Mouse (Mus musculus) cerebellum, adult (tissue): ENCODE results near the gene Psmg3.

Experiments
- ATAC-seq: cut with Nextera tagmentation; 2 replicates; pipeline ENCODE4 v1.9.2; 2017; ENCODE audit warnings: mild to moderate bottlenecking, moderate library complexity, mixed read lengths; ENCODE audit not compliant: insufficient number of reproducible peaks, low FRiP score, low TSS enrichment

Psmg3 gene

GRCm38 (mm10) chr5:139817292-139817691 lies 9.4 kb downstream of the Psmg3 start:
- no peak for ATAC-seq

DNA sequence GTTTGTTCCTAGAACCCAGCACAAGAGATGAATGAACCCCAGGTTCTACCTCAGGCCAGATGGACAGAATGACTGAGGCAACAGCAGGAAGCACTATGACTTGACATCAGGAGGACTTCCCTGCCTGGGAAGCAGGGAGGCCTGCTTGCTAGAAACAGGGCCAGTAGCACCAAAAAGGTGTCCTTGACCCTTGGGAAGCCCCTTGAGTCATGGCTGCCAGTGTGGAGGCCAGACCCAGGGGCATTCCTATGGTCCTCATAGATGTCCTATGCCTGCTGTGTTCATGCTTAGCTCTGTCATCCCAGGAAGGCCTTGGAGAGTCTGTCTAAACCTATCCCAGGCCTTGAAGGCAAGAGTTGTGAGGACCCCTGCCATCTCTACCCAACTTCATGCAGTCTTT lies 10.2 kb downstream of the Psmg3 start:
- no peak for ATAC-seq

DNA sequence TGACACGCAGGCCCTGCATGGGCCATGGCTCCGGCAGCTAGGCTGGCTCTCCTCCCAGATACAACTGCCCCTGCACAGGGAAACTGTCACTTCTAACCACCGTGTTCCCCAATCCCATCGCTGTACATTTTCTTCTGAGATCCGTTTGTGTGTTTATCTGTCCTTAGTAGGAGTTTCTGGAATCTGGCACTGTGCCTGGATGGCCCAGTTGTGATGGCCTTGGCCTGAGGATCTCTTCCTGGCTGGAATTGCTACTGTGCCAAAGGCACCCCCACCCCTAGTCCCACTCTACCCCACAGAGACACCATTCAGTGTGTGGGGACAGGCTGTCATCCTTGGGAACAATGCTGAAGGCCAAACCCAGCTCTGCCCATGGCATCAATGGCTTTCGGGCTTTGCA lies 10.7 kb downstream of the Psmg3 start:
- ATAC-seq: no peak

GRCm38 (mm10) chr5:139813963-139814381 lies 12.7 kb downstream of the Psmg3 start:
- no peak for ATAC-seq

DNA sequence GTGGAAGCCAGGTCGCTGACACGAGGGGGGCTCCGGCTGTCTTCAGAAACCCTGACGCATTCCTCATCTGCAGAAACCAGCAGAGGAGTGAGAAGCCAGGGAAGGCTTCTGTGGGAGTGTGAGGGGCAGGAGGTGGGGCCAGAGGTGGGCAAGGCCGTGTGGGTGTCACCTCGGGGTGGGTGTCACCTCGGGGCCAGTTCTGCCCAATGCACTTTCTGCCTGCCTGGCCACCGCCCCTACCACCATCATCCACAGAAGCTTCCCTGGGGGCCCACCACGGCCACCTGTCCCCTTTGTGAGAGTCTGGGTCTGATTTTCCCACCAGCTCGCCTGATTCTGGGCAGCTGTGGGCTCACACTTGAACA lies 13.6 kb downstream of the Psmg3 start:
- no peak for ATAC-seq

DNA sequence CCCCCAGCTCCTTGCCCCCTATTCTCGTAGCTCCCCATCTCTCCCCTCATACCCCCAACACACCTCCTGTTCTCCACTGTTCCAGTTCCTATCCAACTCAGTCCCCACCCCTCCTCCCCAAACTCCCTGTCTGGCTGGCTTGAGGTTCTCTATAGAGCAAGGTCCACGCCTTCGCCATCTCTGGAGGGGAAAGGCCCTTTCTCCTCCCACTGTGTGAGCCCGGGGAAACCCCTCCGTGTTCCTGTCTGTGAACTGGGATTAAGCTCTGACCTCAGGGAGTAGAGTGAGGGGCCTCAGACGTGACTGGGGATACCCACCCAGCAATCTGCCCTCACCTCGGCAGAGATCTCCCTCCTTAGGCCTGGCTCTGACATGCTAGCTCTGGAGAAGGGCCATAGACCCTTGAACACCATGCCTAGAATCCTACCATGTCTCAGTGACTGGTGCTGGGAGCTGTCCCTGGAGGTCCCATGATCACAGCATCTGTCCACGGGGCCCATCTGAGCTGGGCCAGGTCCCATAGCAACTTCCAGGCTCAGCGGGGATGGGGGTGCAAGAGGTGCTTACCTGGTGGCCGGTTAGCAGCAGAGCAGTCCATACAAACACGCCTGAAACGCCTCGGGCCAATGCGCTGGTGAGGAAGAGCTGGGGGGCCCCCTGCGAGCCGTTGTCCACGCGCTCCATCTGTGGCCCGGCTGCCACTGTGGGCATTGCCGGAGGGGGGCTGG lies 14.1 kb downstream of the Psmg3 start:
- no peak for ATAC-seq

DNA sequence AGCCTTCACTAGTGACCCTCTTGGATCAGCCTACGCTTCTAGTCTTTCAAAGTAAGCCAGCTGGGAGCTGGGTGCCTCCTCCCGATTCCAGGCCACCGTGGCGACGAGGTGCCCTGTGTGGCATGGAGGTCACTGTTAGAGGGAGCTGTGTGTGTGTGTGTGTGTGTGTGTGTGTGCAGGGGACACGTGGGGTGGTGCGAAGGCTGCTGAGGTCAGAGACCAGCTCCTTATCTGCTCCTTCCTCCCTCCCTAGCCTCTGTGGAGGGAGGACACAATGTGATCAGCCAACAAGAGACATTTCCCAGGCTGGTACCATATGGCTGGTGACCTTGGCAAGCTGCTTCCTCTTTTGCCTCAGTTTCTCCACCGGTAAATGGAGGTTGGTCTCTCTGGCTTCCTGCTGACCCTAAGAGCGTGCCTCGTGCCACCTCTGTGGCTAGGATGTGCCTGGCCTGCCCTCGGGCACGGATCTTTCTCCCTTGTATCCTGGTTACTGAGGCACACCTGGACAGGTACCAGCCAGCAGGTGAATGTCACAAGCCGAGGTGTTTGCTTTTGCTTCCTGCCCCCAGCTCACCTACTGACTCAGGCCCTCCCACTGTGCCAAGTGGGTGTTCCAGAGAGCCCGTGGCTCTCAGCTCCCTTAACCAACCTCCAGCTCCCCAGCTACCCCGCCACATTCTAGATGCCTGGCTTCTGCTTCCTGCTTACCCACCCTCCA lies 14.8 kb downstream of the Psmg3 start:
- no peak for ATAC-seq

GRCm38 (mm10) chr5:139809397-139809796 lies 17.3 kb downstream of the Psmg3 start:
- ATAC-seq: no peak

GRCm38 (mm10) chr5:139805924-139806323 lies 20.8 kb downstream of the Psmg3 start:
- no peak for ATAC-seq

GRCm38 (mm10) chr5:139804573-139805111 lies 22.0 kb downstream of the Psmg3 start:
- no peak for ATAC-seq

DNA sequence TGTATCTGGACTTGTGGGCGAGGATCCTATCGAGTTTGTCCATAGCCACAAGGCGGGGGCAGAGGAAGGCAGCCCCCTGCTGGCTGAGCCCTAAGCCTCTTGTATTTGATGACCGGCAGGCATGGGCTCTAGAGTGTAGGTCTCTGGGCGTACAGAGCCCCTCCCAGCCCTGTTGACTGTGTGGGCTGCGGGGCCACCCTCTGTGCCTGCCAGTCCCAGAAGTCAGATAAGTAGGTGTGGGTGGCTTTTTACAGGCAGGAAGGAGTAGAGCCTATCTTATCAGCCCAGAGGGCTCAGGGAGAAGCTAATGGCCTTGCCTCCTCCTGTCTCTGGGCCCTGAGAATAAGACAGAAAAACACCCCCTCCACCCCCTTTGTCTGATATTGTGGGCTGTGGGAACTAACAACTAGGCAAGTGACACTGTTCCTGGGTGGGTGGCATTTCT lies 22.6 kb downstream of the Psmg3 start:
- ATAC-seq: no peak

DNA sequence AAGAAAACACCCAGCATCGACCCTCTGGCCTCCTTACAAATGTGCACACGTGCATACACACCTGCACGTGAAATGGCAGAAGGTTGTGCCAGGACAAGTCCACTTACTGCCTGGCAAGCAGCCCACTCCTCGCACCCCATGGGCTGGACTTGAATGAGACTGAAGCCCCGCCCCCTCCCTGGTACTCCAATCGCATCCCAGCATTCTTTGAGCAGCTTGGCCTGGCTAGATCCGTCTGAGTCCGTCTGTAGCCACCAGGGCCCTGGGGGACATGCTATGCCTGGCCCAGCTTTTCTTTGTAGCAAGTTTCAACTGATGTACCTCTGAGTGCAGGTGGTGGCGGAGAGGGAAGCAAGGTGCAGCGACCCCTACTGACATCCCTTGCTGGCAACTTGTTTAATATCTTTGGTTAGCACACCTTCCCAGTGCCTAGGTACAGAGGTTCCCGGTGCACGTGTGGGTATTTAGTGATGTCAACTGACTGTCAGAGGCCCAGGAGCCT lies 23.0 kb downstream of the Psmg3 start:
- ATAC-seq: no peak

DNA sequence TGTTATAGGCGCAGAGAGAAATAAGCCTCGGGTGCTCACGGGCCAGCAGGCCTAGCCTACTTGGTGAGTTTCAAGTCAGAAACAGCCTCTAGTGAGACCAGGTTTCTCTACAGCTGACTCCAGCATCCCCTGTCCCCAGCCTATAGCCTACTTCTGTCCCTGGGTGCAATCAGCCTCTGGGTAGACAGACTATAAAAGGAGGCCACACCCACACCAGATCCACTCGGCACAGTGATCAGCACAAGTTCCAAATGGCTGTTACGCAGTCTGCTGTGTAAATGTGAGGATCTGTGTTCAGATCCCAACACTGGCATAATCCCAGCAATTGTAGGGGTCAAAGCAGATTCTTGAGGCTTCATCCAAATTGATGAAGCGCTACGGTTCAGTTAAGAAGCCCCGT lies 23.5 kb downstream of the Psmg3 start:
- ATAC-seq: no peak

GRCm38 (mm10) chr5:139801880-139802279 lies 24.8 kb downstream of the Psmg3 start:
- ATAC-seq: no peak

DNA sequence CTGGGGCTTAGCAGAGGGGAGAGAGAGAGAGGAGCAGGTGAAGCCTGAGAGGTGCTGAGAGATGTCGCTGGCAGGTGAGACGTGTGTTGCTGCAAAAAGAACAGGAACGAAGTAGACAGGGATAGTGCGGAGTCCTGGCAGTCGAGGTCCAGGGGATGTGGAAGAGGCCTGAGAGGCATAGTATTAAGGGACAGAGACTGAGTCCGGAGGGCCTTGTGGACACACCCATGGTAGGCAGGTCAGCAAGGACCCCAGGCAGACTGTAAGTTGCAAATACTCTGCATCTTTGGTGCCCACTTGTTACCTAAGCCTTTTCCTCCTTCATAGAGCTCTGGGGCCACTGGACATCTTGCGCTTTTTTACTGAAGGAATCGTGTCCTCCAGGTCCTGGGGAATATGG lies 25.5 kb downstream of the Psmg3 start:
- ATAC-seq: no peak

DNA sequence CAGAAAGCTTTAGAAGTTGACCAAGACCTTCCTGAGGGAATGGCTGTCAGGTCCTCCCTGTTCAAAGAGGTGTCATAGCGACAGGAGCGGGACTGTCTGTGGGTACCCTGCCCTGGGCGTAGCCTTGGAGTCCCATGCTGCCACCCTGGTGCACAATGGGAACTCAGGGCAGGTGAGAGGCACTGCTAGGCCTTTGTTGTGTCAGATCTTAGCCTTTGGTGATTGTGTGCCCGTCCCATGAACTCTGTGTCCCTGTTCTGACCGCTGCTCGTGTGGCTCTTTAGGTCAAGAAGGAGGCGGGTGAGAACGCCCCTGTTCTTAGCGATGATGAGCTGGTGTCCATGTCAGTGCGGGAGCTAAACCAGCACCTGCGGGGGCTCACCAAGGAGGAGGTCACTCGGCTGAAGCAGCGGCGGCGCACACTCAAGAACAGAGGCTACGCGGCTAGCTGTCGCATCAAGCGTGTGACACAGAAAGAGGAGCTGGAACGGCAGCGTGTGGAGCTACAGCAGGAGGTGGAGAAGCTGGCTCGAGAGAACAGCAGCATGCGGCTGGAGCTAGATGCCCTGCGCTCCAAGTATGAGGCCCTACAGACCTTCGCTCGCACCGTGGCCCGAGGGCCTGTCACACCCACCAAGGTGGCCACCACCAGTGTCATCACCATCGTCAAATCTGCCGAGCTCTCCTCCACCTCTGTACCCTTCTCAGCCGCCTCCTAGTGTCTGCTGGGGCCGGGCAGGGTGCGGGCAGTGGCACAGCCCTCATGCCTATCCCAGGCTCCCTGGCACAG lies 26.7 kb downstream of the Psmg3 start:
- no peak for ATAC-seq

GRCm38 (mm10) chr5:139799041-139799440 lies 27.6 kb downstream of the Psmg3 start:
- ATAC-seq: no peak

DNA sequence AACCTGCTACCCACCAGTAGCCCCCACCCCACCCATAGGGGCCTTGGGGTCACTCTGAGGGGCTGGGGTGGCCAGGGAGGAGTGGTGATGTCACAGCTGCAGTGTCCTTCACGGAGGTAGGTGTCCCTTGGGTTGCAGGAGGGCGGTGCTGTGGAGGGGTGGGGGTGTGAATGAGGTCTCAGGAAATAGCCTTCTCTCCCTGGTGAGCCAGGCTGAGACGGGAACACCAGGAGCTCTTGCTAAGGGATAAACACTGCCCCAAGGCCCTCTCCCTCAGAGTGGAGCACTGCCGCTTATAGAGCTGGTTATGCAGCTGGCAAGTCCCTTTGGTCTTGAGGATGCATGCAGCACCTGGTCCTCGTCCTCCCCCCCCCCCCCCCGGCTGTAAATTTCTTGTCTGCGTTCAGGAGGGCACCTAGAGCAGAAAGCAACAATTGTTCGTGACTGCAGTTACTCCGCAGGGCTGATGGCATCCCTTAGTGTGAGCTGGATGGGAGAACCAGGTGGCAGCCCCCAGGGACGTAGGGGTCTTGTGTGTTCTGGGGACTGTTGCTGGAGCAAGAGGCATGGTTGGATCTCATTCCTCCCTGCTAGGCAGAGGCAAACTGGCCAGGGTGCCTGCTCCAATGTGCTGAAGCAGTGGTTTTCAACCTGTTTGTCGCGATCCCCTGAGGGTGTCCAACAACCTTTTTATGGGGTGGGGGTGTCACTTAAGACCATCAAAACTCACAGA lies 28.4 kb downstream of the Psmg3 start:
- ATAC-seq: no peak

DNA sequence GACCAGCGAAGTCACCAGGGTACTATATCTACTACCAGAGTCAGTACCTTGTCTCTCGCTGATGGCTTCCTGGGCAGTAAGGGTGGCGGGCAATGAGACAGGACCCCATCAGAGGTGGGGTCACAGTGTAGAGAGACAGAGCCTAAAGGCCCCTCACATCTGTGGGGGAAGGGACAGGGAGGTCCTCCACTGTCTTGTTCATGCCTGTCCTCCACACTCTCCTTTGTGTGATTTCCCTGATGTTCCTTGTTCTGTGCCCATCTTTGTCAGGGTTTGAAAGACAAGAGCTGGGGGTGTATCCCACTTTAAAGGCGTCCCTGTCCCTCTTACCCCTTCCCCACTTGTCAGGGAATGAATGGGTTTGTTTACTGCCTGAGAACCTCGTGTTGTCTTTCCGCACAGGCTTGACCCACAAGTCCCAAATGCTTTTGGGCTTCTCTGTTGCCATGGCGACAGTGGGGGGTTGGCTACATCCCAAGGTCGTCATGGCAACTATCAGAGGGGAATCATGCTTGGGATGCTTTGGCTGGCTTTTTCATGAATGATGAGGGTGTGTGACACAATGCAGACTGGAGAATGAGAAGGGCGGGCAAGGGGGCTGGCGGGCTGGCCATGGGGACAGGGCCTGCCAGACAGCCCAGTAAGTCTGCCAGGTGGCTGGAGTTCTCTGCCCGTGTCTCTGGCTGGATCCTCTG lies 29.1 kb downstream of the Psmg3 start:
- no peak for ATAC-seq

- ATAC-seq: no peak
Observed at GRCm38 (mm10) chr5:139796900-139797299, 29.8 kb downstream of the Psmg3 start.
